Mouse (Mus musculus) monocyte, adult 2 months (primary cell): ENCODE data around the gene Gpbp1l1.

Experiments
- DNase-seq, 2 experiments: peaks; one replicate each; pipeline ENCODE4 v3.0.0; 2022; ENCODE audit warnings: low spot score in 2 of 2, low read depth in 1 of 2

The Gpbp1l1 gene

DNA sequence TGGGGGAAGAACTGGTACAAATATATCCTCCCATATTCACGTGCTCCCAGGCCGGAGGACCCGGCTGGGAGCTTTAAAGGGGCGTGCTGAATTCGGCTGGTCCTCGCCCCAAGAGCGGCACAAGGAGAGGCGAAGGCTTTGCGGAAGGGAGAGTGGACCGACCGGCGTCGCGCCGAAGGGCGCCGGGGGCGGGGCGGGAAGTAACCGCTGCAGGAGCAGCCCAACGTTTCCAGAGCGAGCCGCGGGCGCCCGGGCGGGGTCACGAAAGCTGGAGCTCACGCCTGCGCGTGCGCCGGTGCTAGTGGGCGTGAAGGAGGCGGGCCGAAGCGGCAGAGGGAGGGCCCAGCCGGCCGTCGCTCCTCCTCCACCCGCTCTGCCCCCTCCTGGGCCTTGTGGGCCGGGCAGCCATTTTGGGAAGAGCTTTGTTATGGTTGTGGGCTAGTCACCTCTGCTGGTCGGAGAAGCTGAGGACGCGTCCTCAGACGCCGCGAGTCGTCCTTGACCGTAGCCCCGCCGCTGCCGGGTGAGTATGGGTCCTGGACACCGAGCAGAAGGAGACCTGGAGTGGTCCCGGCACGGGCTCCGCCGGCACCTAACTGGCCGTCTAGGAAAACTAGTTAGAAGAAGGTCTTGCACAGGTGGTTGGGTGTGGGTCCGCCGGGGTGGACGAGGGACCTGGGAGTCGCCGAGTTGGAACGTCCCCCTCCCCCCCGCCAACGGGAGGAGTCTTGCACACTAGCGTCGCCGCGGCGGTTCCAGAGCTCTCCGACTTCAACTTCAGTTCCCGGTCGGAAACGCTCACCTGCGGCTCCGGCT is at the start of gene Gpbp1l1:
Gene Gpbp1l1, plus strand, starts transcription at position 353 of the 816 bp plus-strand sequence.
- peak; percentile 96 to 98 for DNase-seq

DNA sequence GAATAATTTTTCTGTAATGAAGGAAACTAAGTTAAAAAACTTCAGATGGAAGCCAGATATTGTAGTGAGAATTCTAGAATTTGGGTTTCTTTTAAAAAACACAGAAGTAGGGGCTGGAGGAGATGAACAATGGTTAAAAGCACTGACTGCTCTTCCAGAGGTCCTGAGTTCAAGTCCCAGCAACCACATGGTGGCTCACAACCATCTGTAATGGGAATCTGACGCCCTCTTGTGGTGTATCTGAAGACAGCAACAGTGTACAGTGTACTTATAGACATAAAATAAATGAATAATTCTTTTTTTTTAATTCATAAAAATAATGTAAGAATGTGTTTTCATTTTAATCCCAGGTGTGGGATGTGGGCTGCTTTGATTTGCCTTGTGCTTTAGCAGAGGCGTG is 26.3 kb upstream of the Gpbp1l1 start:
- DNase-seq, result no peak

DNA sequence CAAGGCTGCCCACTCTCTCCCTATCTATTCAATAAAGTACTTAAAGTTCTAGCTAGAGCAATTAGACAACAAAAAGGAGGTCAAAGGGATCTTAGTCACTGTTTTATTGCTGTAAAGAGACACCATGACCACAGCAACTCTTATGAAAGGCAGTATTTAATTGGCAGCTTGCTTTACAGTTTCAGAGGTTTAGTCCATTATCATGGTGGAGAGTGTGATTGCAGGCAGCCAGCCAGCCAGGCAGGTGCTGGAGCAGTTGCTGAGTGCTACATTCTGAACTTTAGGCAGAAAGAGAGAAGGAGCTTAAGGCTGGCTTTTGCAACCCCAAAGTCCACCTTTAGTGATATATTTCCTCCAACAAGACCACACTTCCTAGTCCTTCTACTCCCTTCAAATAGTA is 21.1 kb upstream of the Gpbp1l1 start:
- no peak for DNase-seq

DNA sequence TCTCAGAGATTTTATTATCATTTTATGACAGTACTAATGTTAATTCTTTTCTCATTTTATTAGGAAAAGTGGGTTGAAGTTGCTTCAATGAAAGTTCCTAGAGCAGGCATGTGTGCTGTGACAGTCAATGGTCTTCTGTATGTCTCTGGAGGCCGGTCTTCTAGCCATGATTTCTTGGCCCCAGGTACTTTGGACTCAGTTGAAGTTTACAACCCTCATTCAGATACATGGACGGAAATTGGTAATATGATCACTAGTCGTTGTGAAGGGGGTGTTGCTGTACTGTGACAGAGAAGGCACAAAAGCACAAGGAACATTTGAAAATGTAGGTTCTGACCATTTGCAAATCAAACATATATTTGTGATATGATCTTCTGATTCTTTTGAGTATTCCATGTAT is 19.7 kb upstream of the Gpbp1l1 start:
- DNase-seq, result no peak

DNA sequence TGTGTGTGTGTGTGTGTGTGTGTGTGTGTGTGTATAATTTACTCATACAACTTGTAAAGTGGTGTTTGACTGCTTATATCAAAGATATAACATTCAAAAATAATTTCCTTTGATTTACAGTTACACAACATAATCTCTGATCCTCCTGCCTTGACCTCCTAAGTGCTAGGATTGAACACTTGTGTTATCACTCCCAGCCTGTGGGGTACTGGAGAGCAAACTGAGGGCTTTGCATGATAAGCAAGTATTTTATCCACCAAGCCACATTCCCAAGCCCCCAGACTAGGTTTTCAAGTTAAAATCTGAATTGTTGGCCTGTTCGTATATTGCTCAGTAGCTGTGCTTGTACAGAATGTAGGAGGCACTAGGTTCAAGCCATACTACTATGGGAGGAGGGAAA is 7.0 kb upstream of the Gpbp1l1 start:
- DNase-seq, result no peak

DNA sequence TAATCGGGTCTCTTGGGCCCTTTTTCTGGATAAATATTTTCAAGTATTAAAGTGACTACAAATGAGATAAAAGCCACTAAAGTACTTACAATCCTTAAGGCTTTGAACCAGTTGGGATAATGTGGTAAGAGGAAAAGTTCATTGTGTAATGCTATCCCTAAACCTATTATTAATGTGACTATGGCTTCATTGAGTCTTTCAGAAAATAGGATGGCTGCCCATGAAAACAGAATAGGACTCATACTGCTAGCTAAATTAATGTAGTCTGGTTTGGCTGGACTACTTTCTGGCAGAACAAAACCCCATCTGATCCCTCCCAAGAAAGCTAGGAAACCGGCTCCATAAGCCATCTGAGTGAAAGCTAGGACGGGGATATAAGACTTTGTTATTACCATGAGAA is 4.4 kb upstream of the Gpbp1l1 start:
- DNase-seq, result no peak

DNA sequence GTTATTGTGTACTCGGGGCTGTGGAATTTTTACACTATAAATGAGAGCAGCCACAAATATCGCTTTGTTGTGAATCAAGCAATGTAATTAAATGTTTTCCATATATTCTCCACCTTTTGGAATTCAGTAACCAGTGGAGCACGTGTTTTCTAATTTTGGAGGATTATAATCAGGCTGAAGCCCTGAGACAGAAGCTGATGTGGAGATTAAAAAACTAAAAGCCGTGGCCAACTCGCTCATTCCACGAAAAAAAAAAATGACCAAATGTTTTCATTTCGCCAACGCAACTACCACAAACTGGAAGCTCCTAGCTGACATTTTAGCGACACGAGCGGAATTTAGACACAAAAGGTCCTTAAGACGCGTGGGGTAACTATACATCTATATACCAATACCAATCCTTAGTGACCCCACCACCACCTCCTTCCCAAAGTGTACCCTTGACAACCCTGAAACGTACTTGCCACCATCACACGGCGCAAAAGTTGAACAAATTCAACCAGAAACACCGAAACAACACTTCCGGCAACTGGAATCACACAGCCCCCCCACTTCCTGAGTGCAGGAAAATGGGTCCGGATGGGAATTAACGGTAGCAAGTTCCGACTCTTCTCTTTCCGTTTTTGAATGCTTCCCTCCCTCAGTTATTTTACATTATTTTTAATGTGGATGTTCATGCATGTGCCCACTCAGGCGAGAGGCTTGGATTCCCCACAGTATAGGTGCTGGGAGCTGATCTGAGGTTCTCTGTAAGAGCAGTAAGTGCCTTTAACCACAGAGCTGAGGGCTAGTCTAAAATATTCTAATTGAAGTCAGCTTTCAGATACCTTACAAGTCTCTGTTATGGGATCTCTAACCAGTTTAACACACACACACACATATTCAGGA is 1.8 kb upstream of the Gpbp1l1 start, which contains the start of gene Tmem69:
Gene Tmem69, minus strand, starts transcription at position 524 of the 888 bp plus-strand sequence.
- peak; percentile 46 to 70 for DNase-seq

DNA sequence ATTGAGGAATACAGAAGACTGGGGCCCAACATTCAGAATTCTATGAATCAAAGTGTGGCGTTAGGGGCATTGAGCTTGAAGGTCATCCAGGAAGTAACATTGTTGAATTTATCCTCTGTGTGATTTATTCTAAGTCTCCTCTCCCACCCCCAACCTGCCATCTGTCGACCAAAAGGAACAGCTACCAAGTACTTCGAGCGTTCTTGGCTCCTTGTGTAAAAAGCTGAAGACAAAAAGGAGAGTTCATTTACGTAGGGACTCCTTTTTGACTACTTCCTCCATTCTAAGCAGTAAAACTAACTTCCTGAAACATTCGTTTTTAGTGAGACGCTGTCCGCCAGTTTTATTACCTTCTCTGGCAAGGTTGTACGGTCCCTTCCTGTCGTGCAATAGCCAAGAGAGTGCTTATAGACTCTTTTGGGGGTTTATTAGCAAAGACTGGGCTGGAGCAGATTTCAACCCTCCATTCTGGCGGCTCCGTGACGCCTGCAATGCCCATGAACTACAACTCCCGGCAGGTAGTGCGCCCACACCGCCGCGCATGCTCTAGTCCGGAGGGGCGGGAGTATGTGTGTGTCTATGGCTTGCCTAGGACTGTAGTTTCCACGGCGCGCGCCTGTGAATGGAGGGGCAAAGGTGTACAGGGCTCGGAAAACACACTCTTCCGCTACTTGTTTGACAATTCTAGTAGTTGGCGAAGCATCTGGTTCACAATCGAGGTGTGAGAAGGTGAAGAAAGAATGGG is 725 bp upstream of the Gpbp1l1 start:
- peak; percentile 85 to 92 for DNase-seq

DNA sequence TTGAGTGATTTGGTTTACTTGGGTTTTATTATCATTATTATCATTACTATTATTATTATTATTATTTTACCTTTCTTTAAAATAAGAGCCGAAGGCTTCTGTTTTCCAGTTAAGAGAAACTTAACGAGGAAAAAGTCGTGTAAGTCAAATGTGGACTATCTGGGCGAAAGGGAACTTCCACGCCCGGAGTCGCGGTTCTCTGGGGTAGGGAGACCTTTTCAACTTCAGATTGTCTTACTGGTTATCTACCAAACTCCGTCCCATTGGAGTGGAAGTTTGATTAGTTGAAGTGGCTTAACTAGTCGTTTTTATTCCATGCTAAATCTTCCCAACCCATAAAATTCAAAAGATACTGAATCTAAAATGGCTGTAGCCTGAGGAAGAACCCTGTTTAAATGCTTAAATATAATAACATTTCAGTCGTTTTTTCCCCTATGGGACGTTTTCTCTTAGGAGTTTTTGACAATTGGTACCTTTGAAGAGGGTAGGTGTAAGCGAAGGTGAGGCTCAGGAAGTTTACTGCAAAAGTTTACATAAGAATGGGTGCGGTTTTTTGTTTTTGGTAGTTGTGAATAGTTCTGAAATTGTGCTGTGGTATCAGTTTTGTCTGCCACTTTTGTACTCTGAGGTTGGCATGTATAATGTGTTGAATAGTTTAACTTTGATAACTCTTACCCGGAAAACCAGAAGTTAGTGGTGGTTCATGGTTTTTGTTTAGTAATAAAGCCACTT is 859 bp downstream of the Gpbp1l1 start:
- DNase-seq, result no peak

DNA sequence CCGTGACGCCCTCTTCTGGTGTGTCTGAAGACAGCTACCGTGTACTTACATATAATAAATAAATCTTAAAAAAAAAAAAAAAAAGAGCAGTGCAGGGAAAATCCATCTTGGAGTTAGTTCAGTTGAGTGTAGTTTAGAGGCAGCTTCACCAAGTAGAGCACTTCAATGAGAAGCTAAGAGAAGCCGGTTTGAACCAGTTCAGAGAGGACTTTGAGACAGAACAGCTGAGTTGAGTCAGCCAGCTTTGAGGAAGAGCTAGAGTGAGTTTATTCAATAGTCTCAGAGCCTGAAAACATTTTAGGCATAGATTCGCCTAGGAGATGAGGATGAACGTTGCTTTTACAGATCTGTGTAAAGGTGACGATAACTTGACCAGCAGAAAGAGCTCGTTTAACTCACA is 38.3 kb downstream of the Gpbp1l1 start:
- no peak for DNase-seq

DNA sequence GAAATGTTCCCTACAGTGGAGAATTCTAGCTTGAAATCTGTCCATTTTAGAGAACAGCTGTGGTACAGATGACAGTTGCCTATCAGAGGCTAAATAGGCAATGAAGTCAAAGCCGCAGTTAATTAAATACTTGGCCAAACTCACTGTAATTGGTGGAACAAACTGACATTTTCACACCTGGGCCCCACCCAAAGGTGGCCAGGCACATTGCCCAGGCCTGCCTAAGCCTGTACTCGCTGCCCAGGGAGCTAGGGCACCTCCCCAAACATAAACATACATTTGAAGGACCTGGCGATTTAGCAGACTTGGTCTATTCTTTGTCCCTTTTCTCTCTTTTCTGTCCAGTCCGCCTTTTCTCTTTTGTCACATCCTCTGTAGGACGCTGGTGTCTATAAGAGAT is 38.9 kb downstream of the Gpbp1l1 start, which contains the start of gene Ccdc17:
Gene Ccdc17, plus strand, starts transcription at position 276 of the 400 bp plus-strand sequence.
- DNase-seq, result no peak

DNA sequence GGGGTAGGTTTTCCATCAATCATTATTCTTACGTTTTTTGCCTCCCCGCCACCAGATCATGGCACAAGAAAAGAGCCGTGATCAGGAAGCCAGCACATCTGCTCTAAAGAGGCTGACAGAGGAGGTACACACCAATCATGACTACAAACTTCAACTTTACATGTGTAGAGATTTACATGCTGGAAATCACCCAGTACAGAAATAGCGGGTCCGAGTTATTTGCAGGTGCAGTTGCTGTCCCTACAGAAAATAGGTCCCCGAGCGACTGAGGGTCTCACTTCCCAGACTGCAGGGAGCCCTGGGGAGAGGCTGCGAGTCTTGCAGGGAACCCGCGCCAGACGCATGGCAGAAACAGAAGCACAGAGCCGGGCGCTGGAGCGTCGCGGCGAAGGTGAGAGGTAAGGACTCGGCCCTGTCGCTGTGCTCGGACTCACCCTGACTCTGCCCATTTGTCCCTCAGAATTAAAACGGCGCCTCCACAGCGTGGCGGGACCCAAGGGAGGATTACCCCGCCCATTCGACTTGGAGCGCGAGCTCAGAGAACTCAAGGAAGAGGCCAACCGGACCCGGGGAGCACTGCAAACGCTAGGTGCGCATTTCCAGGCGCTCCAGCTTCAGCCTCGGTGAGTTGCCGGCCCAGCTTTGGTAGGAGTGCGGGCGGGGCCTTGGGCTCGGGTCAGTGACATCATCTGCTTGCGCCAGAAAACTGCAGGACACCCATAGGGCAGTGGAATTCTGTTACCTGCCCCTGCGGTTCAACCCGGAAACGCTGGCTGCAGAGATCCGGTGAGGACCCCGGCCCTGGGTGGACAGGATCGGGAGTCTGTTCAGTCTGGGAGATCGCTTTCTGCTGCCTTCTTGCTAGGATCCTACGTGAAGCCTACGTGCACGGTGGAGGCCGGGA is 39.8 kb downstream of the Gpbp1l1 start:
- DNase-seq, result peak; percentile 53 to 68

DNA sequence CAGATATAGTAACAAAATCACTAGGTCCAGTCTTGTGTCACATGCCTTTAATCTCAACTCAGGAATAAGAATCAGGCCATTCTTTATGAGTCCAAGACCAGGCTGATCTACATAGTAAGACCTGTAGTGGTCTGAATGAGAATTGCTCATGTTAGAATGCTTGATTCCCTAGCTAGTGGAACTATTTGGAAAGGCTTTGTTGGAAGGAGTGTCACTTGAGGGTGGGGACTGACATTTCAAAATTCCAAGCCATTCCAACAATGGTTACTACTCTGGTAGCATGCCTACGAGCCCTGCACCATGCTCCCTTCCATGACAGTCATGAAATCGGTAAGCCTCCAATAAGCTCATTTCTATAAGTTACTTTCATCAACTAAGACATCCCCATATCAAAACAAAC is 55.2 kb downstream of the Gpbp1l1 start:
- DNase-seq, result no peak

DNA sequence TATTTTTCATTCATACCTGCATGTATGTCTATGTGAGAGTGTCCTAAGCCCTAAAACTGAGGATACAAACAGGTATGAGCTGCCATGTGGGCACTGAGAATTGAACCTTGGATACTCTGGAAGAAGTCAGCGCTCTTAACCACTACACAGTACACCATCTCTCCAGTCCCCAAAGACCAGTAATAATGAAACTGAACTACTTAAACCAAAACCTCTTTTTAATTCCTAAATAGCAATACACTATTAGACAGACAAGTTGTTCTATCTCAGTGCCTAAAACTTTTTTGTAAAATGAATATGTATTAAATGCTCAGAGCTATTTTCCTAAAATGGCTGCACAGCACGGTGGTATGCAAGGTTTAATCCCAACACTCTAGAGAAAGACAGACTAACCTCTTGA is 57.8 kb downstream of the Gpbp1l1 start:
- no peak for DNase-seq

DNA sequence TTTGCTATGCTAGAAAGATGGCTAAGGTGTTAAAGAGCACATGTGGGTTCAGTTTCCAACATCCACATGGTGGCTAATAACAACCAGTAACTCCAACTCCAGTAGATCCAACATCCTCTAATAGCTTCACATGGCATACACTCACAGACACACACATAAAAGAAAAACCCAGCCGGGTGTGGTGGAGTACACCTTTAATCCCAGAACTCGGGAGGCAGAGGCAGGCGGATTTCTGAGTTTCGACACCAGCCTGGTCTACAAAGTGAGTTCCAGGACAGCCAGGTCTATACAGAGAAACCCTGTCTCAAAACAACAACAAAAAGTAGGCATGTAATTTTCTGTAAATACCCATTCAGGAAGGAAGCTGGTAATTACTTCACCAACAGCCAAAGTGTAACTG is 67.4 kb downstream of the Gpbp1l1 start:
- no peak for DNase-seq

DNA sequence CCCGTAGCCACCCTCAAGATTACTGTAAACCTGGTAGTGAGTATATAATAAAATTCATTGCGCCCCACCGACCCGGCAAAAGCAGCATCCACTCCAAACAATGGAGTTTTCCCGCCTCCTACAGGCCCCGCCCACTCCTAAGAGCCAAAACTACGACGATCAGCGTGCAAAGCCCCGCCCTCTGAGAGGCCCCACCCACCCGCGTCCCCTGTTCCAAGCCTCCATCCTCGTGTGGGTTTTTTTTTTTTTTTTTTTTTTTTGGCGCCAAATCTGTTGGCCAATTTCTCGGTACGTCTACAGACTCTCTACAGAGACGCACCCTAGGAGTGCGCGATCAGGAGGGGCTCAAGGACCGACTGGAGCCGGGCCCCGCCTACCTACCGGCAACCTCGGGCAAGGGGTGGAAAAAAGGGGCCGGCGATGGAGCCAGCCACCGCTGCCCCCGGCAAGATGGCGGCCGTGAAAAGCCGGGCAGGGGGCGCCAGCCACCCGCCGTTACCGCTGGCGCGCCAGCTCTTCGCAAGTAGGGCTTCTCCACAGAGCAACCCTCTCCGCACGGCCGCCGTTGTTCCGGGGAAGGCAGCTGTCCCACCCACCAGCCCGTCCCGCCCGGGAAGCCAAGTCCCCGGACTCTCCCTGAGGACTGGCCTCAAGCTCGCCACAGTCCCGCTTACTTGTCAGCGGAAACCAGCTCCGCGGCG is 69.3 kb downstream of the Gpbp1l1 start:
- DNase-seq, result peak; percentile 26 to 41

DNA sequence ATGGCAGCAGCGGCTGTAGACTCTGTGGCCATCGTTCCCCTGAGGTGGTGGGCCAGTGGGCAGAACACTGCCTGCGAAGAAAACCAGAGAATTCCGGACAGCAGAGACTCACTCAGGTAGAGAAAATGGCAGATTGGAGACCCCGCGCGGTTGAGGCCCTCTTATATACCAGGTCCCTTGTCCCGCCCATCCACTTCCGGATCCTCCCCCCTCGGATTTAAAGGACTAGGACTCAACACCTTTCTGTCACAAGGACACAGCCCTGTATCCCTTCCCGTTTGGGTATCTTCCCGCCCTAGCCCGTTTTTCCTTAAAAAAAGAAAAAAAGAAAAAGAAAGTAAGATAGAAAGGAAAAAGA is 69.9 kb downstream of the Gpbp1l1 start:
- peak; percentile 74 to 87 for DNase-seq

DNA sequence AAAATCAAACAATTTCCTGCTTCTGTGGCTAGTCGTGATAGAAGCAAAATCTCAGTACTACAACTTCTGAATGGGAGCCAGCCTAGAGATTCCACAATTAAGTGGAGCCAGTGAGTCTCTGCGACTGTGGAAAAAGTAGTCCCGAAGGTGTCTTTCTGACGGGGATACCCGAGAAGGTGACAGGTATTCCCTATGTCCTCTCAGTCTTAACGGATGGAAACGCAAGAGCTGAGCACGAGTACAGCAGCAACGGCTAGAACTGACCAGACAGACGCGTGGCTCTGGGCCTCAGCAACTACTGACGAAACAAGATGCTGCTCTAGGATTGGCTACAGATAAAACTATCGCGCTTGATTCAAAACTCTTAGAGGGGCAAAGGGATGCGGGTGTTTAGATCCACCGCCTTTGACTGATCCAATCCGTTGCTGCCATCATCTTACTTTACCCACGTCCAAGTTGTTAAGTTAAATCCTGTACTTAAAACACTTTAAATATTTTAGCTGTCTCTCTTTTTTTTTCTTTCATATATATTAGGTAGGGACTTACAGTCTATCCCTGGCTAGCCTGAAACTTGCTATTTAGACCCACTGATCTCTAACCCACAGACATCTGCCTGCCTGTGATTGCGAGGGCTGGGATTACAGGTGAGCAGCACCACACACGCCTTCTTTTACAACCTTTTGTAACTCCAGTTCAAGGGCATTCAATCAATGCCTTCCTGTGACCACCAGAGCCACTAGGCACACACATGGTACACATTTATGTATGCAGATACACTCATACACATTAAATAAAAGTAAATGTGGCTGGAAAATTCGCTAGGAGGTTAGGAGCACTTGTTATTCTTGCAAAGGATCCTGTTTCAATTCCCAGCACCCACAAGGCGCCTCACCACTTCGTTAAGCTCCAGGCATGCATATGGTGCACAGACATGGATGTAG is 70.5 kb downstream of the Gpbp1l1 start, which contains the start of gene Nasp:
Gene Nasp, minus strand, starts transcription at position 220 of the 941 bp plus-strand sequence.
- DNase-seq, result peak; percentile 54 to 75
